ENCODE assay signal across 8 mouse cellular contexts in genomic region chr7:143685359-143686067, GRCm38 (mm10). TPM values are rescaled to one million over a fixed set of nuclear protein-coding genes. Genes with fewer than 3 reads are reported as not detected.
DNase-seq lines count a peak whose midpoint lies in the region; ATAC-seq and TF ChIP-seq lines count a peak whose summit lies in the region.

Tnfrsf23 (minus strand) TSS chr7:143685872.

- TF ChIP-seq CTCF in cerebellum, adult 2 months (IDR thresholded peaks at IDR 0.05; ENCODE audit: borderline replicate concordance, insufficient read depth, low read depth, low read length), result no peak

- peak; percentile 80; the same call in 1 of the 2 replicates for ATAC-seq in embryonic facial prominence, embryonic 12.5 days (ENCODE audit: insufficient number of reproducible peaks, insufficient read depth, low FRiP score, low TSS enrichment)
- peak; percentile 82 for ATAC-seq in midbrain, embryonic 12.5 days (ENCODE audit: low FRiP score, low read depth)

- H3K27me3 ChIP-seq in cerebellum, adult 2 months (ENCODE audit: control insufficient read depth, insufficient read depth, low read length), result 0 out of 2 replicates have a peak, but pooled peaks cover 2% of the 10 kb centered on the region
- no peaks in the 10 kb centered on the region; the same call in 1 of the 2 replicates for H3K27me3 ChIP-seq in embryonic facial prominence, embryonic 12.5 days
- H3K27me3 ChIP-seq in limb, embryonic 10.5 days (ENCODE audit: low read depth, poor library complexity, severe bottlenecking), result peaks cover 15% of the 10 kb centered on the region; the same call in 1 of the 2 replicates
- peaks cover 7% of the 10 kb centered on the region for H3K27me3 ChIP-seq in midbrain, embryonic 12.5 days

- DNase-seq in cerebellum, adult 2 months, result peak; percentile 21 to 40
- DNase-seq in cerebellum, adult 9-11 months, result no peak
- peak; percentile 83 to 89 for DNase-seq in heart, adult 18-20 months
- peak; percentile 79 for DNase-seq in kidney, adult 18-20 months
- DNase-seq in limb, embryonic 10.5 days (ENCODE audit: low spot score), result peak; percentile 49
- DNase-seq in spleen, adult 18-20 months, result peak; percentile 57 to 69

- H3K9ac ChIP-seq in embryonic facial prominence, embryonic 12.5 days, result 0 out of 2 replicates have a peak within 1 kb of the TSS, but pooled peaks have one; percentile 8
- H3K9ac ChIP-seq in midbrain, embryonic 12.5 days (replicated peaks), result 0 out of 2 replicates have a peak within 1 kb of the TSS, but pooled peaks have one; percentile 34

- peak within 1 kb of the TSS; percentile 12 for H3K4me3 ChIP-seq in cerebellum, adult 2 months (replicated peaks; ENCODE audit: insufficient read depth, low read depth, low read length)
- peak within 1 kb of the TSS; percentile 37 for H3K4me3 ChIP-seq in embryonic facial prominence, embryonic 12.5 days
- peak within 1 kb of the TSS; percentile 52 for H3K4me3 ChIP-seq in limb, embryonic 10.5 days
- H3K4me3 ChIP-seq in midbrain, embryonic 12.5 days, result peak within 1 kb of the TSS; percentile 41

- H3K36me3 ChIP-seq in embryonic facial prominence, embryonic 12.5 days, result peaks cover 26% of the 10 kb centered on the region
- H3K36me3 ChIP-seq in limb, embryonic 10.5 days, result peaks cover 17% of the 10 kb centered on the region
- H3K36me3 ChIP-seq in midbrain, embryonic 12.5 days, result peaks cover 19% of the 10 kb centered on the region

- H3K27ac ChIP-seq in cerebellum, adult 2 months (ENCODE audit: insufficient read depth, low read length), result no peak within 1 kb of the TSS
- no peak within 1 kb of the TSS for H3K27ac ChIP-seq in embryonic facial prominence, embryonic 12.5 days
- H3K27ac ChIP-seq in limb, embryonic 10.5 days, result no peak within 1 kb of the TSS
- no peak within 1 kb of the TSS for H3K27ac ChIP-seq in midbrain, embryonic 12.5 days (replicated peaks)

- peak within 1 kb of the TSS; percentile 76 for H3K4me2 ChIP-seq in embryonic facial prominence, embryonic 12.5 days (replicated peaks)
- H3K4me2 ChIP-seq in midbrain, embryonic 12.5 days (replicated peaks), result peak within 1 kb of the TSS; percentile 84

- 5% methylated on average over 35 of the region's 35 CpGs for WGBS in cerebellum, adult 2 months
- WGBS in embryonic facial prominence, embryonic 12.5 days, result 4% methylated on average over 35 of the region's 35 CpGs
- 5% methylated on average over 35 of the region's 35 CpGs for WGBS in limb, embryonic 10.5 days
- 2% methylated on average over 35 of the region's 35 CpGs for WGBS in midbrain, embryonic 12.5 days

- H3K9me3 ChIP-seq in embryonic facial prominence, embryonic 12.5 days, result no peaks in the 10 kb centered on the region
- H3K9me3 ChIP-seq in limb, embryonic 10.5 days (replicated peaks), result no peaks in the 10 kb centered on the region
- no peaks in the 10 kb centered on the region for H3K9me3 ChIP-seq in midbrain, embryonic 12.5 days

- no peak for TF ChIP-seq POLR2A in cerebellum, adult 2 months (IDR thresholded peaks at IDR 0.05; ENCODE audit: borderline replicate concordance, insufficient read depth, low read length)

- H3K4me1 ChIP-seq in cerebellum, adult 2 months (ENCODE audit: control insufficient read depth, insufficient read depth, low read length), result no peaks in the 10 kb centered on the region
- no peaks in the 10 kb centered on the region for H3K4me1 ChIP-seq in embryonic facial prominence, embryonic 12.5 days
- peaks cover 4% of the 10 kb centered on the region; the same call in 1 of the 2 replicates for H3K4me1 ChIP-seq in limb, embryonic 10.5 days
- peaks cover 7% of the 10 kb centered on the region; the same call in 1 of the 2 replicates for H3K4me1 ChIP-seq in midbrain, embryonic 12.5 days

RNA-seq across cellular contexts. Expression of gene Tnfrsf23, which starts in this region (rescaled TPM):
- polyA plus RNA-seq in cerebellum, adult 2 months (2012; rRNA removed), result 1.5 and 3.1 TPM in 2 replicates
- 0.47 and 1.1 TPM in 2 replicates for polyA plus RNA-seq in embryonic facial prominence, embryonic 12.5 days (2016; fragmentation: Nextera tagmentation; extraction: Ambion mirVana)
- total RNA-seq in heart, adult 18-20 months (2021), result 1 to 10 TPM; 3.2 to 5.1 TPM
- 0.25 TPM in 1 of 2 replicates, not detected in the other for polyA plus RNA-seq in limb, embryonic 10.5 days (2016; fragmentation: Nextera tagmentation; extraction: Ambion mirVana)
- polyA plus RNA-seq in midbrain, embryonic 12.5 days (2016; fragmentation: Nextera tagmentation; extraction: Ambion mirVana), result 0.57 and 0.60 TPM in 2 replicates

Comparison
In these comparisons a context has a peak if more than half of its experiments do, and no peak if none do; other contexts are left out.
1. Peak in DNase-seq and H3K4me3 ChIP-seq in limb, embryonic 10.5 days; RNA of the gene not detected or under 1 TPM.
2. Peak in ATAC-seq, H3K4me3 ChIP-seq, H3K9ac ChIP-seq and H3K4me2 ChIP-seq in midbrain, embryonic 12.5 days; RNA of the gene not detected or under 1 TPM.